Mouse (Mus musculus) left cerebral cortex, adult 8-10 months (tissue): Measurements from ENCODE around the gene St7l. TPM values are rescaled to one million over a fixed set of nuclear protein-coding genes. Genes with fewer than 3 reads are reported as not detected.
A peak's percentile ranks its signal among the peaks of the same experiment; 100 is the strongest.
"Not testable (repeated sequence)": the region's sequence is repeated elsewhere in the genome, so short reads cannot be mapped to it uniquely, and the experiment has no call there.

Experiments
- DNase-seq, 2 experiments: peaks; one replicate each; pipeline ENCODE4 v3.0.0; 2022; ENCODE audit warnings: low spot score in 2 of 2
- total RNA-seq, 4 experiments: library from RNA; stranded (reverse); gene quantifications; 2 replicates each; pipeline ENCODE4 v1.2.4; 2022

St7l gene
- 10 to 100 TPM; 32.3 to 49.5 (median 38.6) TPM for total RNA-seq

DNA sequence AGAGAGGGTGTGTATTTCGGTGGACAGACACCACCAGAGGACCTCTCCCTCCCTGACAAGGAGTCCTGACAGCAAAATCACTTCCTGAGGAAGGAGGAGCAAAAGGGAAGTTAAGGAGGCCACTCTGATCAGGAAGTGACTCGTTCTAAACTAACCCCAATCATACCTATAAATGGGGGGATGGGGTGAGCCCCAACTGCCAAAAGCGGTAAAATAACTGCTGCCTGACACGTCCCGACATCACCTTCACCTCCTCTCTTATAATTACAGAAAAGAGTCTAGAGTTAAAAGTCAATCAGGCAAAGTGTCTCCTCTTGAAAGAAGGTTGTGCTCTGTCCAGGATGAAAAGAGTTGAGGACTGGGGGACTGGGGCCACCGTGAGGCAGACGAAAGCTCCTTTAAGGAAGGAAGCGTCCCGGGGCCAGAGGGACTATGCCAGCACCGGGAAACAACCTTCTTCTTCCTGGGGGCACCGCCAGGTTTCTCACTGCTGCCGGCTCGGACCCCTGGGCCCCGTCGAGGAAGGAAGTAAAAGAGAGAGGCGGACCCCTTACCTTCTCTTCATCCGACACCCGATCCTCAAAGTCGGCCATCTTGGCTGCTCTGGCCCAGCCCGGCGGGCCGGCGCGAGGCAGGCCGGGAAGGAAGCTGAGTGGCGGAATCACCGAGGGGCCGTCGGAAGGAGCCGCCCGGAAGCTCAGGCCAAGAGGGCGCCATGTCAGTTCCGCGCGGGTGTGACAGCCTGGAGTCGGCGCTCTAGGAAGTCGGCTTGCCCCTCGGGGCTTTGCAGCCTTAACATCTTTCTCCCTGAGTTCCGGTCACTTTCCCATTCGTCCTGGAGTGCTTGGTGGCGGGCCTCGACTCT is at the start of gene St7l, which contains the start of gene Capza1:
Gene St7l, plus strand, starts transcription at position 220 of the 865 bp plus-strand sequence.
Gene Capza1, minus strand, starts transcription at position 720 of the 865 bp plus-strand sequence.
- peak; percentile 69 to 85 for DNase-seq

DNA sequence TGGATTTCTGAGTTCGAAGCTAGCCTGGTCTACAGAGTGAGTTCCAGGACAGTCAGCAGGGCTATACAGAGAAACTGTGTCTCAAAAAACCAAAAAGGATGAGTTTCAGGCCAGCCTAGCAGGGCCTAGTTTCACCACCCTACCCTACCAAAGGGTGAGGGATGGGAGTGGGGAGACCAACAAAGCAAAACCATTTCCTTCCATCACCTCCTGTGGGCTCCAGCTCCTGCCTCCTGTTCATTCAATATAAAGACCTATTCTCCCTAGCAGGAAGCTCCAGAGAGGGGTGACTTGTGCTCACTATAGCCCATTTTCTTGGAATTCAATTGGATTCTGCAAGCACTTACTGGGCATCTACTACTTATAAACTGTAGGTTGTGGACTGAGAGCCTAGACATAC is 49.1 kb upstream of the St7l start:
- no peak for DNase-seq

DNA sequence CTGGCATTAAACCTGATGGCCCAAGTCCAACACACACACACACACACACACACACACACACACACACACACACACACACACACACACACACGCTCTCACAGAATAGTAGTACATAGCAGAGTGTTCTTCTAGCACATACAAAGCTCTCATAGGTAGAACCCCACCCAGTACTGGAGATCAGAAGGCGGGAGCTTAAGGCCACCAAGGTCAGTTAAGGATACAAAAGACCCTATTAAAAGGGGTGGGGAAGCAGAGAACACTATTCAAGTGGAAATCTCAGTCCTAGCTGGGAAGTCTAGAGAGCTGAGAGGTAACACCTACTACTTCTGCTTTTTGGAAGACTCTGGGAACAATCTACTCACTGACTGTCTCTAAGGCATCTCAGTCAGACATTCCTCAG is 48.5 kb upstream of the St7l start:
- no peak for DNase-seq

DNA sequence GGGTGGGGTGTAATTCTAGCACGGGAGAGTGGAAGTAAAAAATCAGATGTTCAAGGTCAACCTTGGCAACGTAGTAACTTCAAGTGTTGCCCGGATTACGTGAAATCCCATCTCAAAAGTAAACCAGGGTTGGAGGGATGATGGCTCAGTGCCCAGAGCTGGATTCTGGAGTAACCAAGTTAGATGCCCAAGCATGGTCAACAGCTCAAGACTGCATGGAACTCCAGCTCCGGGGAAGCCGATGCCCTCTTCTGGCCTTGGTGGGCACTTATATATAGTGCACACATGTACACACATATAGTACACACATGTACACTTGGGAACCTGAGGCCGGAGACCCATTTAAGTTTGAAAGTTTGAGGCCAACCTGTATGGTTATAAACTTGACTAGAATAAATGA is 47.7 kb upstream of the St7l start:
- DNase-seq, result no peak

DNA sequence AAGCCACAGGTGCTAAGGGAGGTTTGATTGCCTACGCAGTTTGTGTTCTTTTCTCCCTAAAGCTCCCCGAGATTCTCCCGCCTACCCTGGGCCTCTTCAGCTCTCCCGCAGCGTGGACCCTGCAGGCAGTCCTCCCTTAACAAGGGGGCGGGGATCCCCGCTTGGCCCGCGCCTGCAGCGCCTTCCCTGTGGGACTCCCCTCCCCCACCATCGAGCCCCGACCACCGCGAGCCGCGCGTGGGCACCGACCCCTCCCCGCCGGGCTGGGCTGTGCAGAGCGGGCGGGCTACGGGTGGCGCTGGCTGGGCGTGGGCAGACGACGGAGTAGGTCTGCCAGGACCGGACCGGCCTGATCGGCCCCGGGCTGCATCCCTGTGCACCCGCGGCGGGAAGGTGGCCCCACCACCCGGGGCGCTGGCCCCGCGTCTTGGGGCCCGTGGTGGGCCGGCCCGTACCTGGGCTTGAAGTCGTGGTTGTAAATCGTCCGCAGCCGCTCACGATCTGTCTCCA is 46.3 kb upstream of the St7l start:
- DNase-seq, result peak in 1 of 2 experiments; percentile 29

DNA sequence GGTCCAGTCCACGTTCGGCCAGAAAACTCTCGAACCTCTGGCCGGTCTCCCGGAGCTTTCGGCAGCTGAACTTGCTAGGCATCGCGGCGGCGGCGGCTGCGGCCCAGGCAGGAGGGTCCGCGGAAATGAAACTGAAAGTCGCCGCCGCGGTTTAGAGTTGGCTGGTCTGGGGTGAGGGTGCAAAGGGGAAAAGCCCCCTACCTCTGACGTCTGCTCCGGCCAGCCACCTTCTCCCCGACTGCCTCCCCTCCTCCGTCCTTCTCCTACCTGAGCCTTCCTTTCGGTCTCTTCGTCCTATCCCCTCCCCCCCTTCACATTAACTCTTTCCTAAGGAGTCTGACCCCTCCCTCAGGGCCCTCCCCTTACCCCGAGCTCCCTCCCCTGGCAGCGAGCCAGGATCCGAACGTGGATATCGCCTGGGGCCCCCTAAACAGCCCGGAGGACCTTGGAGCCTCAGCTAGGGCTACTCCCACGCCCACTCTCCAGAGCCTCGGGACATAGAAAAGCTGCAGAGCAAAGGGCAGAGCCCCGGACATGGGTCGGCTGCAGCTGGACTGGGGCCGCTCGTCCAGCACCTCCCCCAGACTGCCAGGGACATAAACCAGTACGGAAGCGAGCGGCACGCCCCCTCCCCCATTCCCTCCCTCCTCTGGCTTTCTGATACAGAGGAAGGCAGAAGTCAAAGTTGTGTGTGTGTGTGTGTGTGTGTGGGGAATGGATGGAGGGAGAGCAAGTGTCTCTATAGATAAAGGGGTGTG is 45.6 kb upstream of the St7l start, which contains the start of gene Mov10:
Gene Mov10, minus strand, starts transcription at position 573 of the 758 bp plus-strand sequence.
- peak in 1 of 2 experiments; percentile 22 for DNase-seq

DNA sequence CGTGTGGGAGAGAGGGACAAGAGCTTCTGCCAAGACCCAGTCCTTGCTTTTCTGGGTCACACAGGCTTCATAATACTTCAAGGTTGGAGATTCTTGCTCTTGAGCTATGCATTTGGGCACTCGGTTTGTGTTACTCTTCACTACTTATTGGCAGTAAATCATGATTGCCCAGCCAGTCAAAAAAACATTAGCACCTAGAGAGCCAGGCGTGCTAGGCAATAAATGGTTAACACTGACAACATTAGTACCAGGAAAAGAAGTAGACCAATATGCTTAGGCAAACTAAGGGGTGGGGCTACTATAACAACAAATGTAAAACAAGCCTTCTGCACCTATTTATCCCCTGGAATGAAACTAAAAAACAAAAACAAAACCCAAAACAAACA is 45.1 kb upstream of the St7l start:
- no peak for DNase-seq

DNA sequence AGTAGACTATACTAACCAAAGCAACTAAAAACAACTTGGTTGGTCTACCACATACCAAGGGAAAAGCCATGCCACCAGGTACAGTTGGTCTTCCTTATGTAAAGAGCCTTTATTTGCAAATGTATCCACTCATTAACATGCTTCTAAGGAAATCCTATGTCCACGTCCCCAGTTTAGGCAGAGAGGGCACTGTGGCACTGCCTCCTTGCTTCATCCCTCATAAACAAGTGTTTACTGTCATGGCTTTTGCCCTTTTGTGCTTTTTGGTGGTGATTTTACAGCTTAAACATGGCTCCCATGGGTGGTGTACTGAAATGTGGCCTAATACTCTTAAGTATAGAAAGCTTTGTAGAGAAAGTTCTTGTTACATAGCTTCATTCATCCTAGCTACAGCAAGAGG is 43.4 kb upstream of the St7l start:
- no peak for DNase-seq

DNA sequence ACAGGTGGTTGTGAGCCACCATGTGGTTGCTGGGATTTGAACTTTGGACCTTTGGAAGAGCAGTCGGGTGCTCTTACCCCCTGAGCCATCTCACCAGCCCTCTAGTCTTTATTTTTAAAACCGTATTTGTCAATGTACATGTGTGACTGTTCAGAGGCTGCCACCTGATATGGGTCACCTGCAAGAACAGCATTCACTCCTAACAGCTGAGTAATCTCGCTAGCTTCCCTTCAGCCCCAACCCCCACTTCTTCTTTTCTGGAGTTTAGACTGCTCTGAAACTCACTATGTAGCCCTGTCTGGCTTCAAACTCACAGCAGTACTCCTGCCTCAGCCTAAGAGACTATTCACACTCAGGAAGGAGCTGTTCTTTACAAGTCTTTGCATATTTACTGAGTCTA is 41.4 kb upstream of the St7l start:
- DNase-seq, result no peak

DNA sequence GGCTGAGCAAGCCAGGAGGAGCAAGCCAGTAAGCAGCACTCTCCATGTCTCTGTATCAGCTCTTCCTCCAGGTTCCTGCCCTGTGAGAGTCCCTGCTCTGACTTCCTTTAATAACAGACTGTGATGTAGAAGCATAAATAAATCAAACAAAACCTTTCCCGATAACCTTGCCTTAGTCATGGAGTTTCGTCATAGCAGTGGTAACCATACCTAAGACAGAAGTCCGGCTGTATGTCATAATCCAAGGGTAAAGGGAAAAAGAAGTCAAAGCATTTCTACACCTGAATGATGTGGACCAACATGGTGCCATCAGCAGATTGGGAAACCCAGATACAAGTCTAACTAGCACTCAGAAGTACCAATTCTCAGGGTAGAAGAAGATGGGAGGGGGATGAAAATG is 28.0 kb upstream of the St7l start:
- DNase-seq, result no peak

DNA sequence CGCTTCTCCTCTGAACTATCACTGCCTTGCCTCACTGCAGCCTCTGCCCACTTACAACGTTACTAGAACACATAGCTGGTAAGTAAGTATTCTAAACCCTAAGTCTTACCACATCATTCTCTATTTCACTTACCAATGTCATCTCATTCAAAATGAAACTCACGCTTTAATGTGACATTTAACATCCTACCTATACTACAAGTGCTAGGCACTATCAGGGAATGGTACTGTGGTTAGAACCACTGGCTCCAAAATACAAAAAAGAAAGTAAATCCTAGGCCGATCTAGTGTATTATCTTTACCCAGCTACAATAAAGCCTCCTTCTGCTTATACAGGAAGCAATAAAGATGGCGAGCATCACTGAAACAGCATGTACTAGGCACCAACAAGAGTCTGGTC is 22.8 kb upstream of the St7l start:
- DNase-seq, result no peak

DNA sequence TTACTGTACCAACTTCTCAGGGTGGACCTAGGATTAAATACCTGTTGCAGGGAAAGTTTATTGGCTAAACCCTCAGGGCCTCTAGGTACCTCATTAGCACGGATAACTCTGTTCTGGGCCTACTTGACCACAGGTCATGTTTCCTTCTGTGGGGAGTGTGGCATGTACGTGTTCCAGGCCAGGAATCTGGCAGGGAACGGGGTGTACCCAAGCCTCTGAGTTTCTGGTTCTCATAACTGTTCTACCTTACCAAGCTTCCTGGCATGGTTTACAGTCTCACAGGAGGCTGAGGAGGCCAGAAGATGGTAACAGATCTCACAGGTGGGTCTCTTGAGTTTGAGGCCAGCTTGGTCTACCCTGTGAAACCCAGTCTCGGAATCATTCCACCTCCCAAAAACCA is 17.2 kb upstream of the St7l start:
- DNase-seq, result no peak

DNA sequence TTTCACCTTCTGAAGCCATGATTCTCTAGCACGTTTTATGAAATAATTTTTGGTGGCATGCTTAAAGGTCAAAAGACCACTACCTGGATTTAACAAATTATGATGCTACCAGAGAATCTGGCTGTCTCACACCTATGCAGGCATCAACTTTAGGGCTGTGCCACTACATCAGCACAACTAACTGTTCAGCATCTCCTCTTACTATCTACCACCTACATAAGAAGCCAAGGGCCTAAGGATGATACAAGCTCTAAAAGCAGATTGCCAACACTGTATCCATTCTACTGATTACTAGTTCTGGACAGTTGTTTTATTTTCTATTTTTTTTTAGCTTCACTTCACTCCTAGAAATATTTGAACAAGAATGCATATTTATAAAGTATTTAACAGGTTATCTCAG is 9.3 kb upstream of the St7l start:
- DNase-seq, result no peak

DNA sequence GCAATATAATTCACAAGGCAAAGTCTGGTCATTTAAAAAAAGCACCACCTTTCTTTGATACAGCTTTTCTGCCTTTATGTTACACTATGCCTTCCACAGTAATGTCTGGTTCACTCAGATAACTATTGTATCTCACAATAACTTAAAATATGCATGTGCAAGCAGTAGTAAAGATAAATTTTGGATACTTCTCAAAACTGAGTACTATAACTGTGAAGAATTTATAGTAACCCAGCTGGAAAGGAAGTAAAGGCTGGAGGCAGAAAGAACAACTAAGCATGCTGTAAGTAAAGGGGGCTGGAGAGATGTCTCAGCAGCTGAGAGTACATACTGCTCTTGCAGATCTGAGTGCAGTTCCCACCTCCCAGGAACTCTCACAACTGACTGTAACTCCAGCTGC is 8.9 kb upstream of the St7l start:
- no peak for DNase-seq

DNA sequence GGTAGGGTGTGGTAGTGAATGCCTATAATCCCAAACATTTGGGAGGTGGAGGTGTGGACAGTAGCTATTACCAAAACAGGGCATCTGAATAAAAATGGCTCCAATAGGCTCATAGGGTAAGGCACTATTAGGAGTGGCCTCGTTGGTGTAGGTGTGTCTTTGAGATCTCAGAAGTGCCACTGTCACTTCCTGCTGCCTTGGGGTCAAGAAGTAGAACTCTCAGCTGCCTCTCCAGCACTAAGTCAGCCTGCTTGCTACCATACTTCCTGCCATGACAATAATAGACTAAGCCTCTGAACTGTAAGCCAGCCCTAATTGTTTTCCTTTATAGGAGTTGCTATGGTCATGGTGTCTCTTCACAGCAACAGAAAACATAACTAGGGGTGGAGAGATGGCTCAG is 7.7 kb upstream of the St7l start:
- DNase-seq, result no peak

DNA sequence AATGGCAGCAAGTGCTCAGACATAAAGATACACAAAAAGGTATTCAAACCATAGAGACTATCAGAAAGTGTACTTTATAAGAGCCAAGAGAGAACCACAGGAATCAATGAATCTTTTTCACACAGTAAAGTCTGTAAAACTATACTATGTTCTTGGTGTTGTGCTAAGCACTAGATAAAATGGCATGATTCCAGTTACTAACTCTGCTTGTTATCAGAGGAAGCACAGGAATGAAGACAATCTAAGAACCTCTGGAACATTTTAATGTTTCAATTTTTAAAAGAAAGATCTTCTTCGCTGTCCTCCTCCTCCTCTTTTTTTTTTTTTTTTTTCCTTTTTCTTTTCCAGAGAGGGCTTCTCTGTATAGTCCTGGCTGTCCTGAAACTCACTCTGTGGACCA is 5.2 kb upstream of the St7l start:
- DNase-seq, result no peak

DNA sequence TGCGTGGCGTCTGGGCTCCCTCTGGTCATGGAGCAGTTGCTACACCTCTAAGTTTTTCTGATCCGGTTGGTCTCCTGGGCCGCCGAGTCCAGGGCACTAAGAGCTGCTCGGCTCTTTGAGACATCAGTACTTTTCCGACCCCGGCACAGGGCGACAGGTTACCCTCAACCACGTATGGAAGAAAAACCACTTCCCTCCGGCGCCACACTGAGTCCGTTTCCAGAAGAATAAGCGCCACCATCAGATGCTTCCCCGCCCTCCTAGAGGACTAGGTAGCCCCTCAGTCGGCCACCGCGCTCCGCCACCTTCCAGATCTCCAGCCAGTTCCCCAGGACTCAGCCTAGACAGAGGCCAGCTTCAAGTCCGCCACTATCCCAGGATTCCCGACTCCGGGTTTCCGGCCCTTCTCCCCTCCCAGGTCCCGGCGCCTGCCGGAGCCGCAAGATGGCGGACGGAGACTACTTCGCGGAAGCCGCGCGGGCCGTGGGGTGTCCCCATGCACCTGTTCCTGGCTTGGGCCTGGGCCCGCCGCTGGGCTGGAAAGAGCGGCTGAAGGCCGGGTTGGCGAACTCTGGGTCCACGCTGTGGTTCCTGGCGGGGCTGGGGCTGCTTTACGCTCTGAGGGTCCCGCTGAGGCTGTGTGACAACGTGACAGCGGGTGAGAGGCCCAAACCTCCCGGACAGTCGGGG is 991 bp downstream of the St7l start:
- DNase-seq, result peak; percentile 77 to 83

DNA sequence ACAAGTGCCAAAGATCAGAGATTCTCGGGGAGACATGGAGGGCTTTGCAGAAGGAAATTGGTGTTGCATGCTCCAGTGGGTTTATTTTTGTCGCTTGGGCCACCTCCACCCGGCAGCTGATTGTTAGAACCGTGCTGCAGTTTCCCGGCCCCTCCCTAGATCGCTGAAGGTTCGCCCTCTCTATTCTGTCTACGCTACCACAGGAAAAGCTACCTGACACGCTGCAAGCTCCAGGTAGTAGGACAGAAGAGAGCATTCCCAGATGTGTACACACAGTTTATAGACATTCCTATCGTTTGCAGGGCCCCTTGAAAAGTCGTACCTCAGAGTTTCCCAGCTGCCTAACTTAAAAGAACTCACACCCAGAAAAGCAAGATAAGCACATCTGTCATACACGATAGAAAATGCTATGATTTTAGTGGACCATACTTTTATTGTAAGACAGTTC is 1.6 kb downstream of the St7l start:
- DNase-seq, result no peak

DNA sequence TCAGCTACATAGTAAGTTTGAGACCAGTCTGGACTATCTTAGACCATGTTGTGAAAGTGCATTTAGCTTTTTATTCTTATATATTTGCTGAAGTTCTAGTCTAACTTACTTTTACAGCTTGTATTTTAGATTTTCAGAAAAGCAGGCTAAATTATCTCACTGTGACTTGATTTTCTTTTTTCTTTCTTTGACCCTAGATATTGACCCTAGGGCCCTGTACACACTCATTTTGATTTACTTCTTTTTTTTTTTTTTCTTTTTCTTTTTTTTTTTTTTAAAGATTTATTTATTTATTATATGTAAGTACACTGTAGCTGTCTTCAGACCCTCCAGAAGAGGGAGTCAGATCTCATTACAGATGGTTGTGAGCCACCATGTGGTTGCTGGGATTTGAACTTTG is 2.9 kb downstream of the St7l start:
- not testable (repeated sequence) for DNase-seq

DNA sequence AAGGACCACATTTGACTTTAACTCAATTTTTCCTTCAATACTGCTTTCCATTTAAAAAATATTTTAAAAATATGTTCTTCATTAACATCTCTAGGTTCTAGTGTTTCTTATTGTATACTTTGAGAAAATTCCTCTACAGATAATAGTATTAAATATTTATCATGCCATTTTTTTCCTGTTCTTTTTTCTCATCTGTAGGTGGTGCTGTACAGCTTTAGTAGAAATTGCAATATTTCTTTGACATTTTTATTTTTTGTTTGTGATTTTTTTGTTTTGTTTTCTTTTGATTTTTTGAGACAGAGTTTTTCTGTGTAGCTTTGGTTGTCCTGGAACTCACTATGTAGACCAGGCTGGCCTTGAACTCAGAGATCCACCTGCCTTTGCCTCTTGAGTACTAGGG is 5.8 kb downstream of the St7l start:
- DNase-seq, result no peak

DNA sequence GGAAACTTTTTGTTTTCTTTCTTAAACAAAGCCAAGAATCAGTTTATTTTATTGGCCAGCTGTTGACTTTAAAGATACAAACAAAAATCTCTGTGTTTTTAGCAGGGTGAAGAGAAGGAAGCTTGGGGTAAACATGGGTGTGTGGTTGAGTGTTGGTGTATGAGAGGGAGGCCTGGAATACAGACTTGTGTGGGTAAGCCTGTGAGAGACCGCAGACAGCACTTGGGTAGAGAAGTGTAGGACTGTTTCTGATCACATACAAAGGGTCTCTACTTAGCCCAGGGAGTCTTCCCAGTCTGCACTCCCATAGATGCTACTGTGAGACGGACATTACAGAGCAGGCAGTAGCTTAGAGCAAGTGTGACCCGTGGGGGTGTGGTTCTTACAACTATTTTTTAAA is 24.8 kb downstream of the St7l start:
- no peak for DNase-seq

DNA sequence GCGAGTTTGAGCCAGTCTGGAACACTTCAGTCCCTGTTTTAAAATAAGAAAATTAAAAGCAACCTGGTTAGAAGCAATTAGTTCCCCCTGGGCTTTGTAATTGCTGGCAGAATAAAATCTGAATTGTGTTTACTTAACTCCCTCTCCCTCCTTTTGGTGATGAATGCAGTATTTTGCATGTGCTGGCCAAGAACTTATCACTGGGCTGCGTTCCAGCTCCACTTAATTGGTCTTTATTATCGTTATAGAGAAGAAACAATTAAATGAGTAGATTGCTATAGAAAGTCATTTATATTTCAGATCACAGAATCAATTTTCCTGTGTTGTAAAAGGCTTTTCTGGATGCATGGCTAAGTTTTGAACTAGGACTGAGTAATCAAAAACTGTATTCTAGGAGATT is 32.3 kb downstream of the St7l start:
- DNase-seq, result no peak
